Mouse (Mus musculus) E14TG2a.4 (cell line): ENCODE results near the gene Capza1.

ENCODE experiments used
- CTCF ChIP-seq: conservative IDR thresholded peaks from 2 replicates; pipeline ENCODE4 v1.5.1; 2014; ENCODE audit warnings: low read length
- NANOG ChIP-seq: IDR thresholded peaks from 2 replicates; pipeline ENCODE4 v1.6.1; 2014; ENCODE audit warnings: borderline replicate concordance, low read length, mixed read lengths

- TF ChIP-seq CTCF (no peak), NANOG (no peak)
These were observed 52.1 kb downstream of the Capza1 start for GRCm38 (mm10) chr3:104812254-104812653.
